ENCODE assay signal across 21 mouse cellular contexts in the genomic region with DNA sequence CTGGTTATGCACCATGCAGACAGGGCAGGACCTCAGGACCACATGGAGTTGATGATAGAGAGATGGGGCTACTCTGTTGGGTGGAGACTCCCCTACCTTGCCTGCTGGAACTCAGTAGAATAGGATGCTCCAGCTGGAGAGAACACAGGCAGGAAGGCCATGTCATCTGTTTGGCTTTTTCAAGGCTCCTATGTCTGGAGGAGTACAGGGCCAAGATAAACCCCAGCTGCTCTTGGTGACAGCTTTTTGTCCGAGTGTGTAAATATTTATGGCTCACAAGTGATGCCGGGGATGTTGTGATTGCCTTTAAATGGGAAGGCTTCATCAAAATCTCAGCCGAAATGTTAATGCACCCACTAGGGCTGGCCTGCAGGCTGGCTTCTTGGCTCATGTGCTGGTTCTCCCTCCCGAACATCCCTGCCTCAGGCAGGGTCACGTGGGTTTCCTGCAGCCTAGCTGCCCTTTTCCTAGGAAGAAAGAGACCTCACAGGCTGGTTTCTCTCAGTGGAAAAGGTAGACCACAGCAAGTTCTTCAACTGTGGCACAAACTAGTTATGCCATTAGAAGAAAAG.
A peak's percentile ranks its signal among the peaks of the same experiment; 100 is the strongest.
DNase-seq lines count a peak whose midpoint lies in the region; ATAC-seq and TF ChIP-seq lines count a peak whose summit lies in the region.
"Had no signal": no experiment of that assay in that cellular context is flagged by ENCODE, and none has a peak within 500 bp of the region (broad histone marks: within the 10 kb centered on the region; RNA-seq: fewer than 3 reads in every experiment).

No protein-coding gene starts in this region.

- no peak overlapping the region for H3K4me2 ChIP-seq in intestine, embryonic 14.5 days (ENCODE audit: low read length)
- no peak overlapping the region for H3K4me2 ChIP-seq in intestine, postnatal 0 days (replicated peaks; ENCODE audit: low read depth)
- no peak overlapping the region for H3K4me2 ChIP-seq in stomach, embryonic 15.5 days
- H3K4me2 ChIP-seq: embryonic facial prominence, embryonic 15.5 days; forebrain, embryonic 15.5 days; heart, embryonic 12.5 days; hindbrain, embryonic 12.5 days had no signal

- no peak for TF ChIP-seq CTCF in intestine, postnatal 0 days (IDR thresholded peaks at IDR 0.05; ENCODE audit: low read depth)

- H3K9ac ChIP-seq in intestine, embryonic 14.5 days (ENCODE audit: low read length) = no peak overlapping the region
- H3K9ac ChIP-seq in intestine, postnatal 0 days (ENCODE audit: low read depth, low read length) = no peak overlapping the region
- H3K9ac ChIP-seq in stomach, embryonic 15.5 days = no peak overlapping the region
- H3K9ac ChIP-seq: embryonic facial prominence, embryonic 15.5 days; forebrain, embryonic 15.5 days; heart, embryonic 12.5 days; hindbrain, embryonic 12.5 days had no signal

- no peaks in the 10 kb centered on the region for H3K36me3 ChIP-seq in intestine, embryonic 14.5 days (ENCODE audit: control insufficient read depth, insufficient read depth, low read length)
- H3K36me3 ChIP-seq in intestine, postnatal 0 days (ENCODE audit: control insufficient read depth, insufficient read depth) = no peaks in the 10 kb centered on the region
- H3K36me3 ChIP-seq in stomach, embryonic 15.5 days = no peaks in the 10 kb centered on the region
- H3K36me3 ChIP-seq: embryonic facial prominence, embryonic 15.5 days; forebrain, embryonic 10.5 days; forebrain, embryonic 15.5 days; heart, embryonic 12.5 days; hindbrain, embryonic 12.5 days had no signal

- H3K4me1 ChIP-seq in intestine, embryonic 14.5 days (replicated peaks; ENCODE audit: control insufficient read depth, insufficient read depth, low read length) = no peaks in the 10 kb centered on the region; the same call in 1 of the 2 replicates
- no peaks in the 10 kb centered on the region for H3K4me1 ChIP-seq in intestine, postnatal 0 days (replicated peaks; ENCODE audit: control insufficient read depth, insufficient read depth, low read length)
- 0 out of 2 replicates have a peak, but pooled peaks cover 2% of the 10 kb centered on the region for H3K4me1 ChIP-seq in stomach, embryonic 15.5 days
- H3K4me1 ChIP-seq: embryonic facial prominence, embryonic 15.5 days; forebrain, embryonic 10.5 days; forebrain, embryonic 15.5 days; heart, embryonic 12.5 days; hindbrain, embryonic 12.5 days had no signal

- H3K27me3 ChIP-seq in intestine, embryonic 14.5 days (replicated peaks; ENCODE audit: control insufficient read depth, insufficient read depth, low read length) = no peaks in the 10 kb centered on the region
- no peaks in the 10 kb centered on the region for H3K27me3 ChIP-seq in intestine, postnatal 0 days (replicated peaks; ENCODE audit: control insufficient read depth, insufficient read depth, low read length)
- H3K27me3 ChIP-seq in stomach, embryonic 15.5 days (replicated peaks) = no peaks in the 10 kb centered on the region
- H3K27me3 ChIP-seq: embryonic facial prominence, embryonic 15.5 days; forebrain, embryonic 15.5 days; hindbrain, embryonic 12.5 days had no signal

- no peak overlapping the region for H3K4me3 ChIP-seq in intestine, embryonic 14.5 days (ENCODE audit: low read depth, low read length)
- no peak overlapping the region for H3K4me3 ChIP-seq in intestine, postnatal 0 days (ENCODE audit: low read depth, low read length)
- H3K4me3 ChIP-seq in stomach, embryonic 15.5 days (replicated peaks) = no peak overlapping the region
- H3K4me3 ChIP-seq: embryonic facial prominence, embryonic 15.5 days; erythroblast, embryonic 14.5 days; forebrain, embryonic 10.5 days; forebrain, embryonic 15.5 days; heart, embryonic 12.5 days; hindbrain, embryonic 12.5 days had no signal

- 33% methylated on average over 5 of the region's 5 CpGs for WGBS in intestine, embryonic 14.5 days
- WGBS in intestine, postnatal 0 days = 49% methylated on average over 5 of the region's 5 CpGs
- 35% methylated on average over 5 of the region's 5 CpGs for WGBS in stomach, embryonic 15.5 days

- DNase-seq in intestine, embryonic 14.5 days (ENCODE audit: low spot score) = peak; percentile 56
- DNase-seq in urinary bladder, postnatal 14 days (ENCODE audit: low spot score) = peak; percentile 5
- DNase-seq in urinary bladder, adult 18-20 months (ENCODE audit: low spot score in 2 of 2) = no peak
- DNase-seq in layer of hippocampus, postnatal 36 days = no peak
- DNase-seq: adrenal gland, adult 2 months; adrenal gland, postnatal 25 days; cerebellum, adult 8-10 months; cerebellum, postnatal 14 days; embryo, embryonic 11 days; gastrocnemius, postnatal 10 days; heart, postnatal 36 days had no signal

- peak; percentile 74 for ATAC-seq in intestine, embryonic 14.5 days (replicated peaks; ENCODE audit: low FRiP score, low TSS enrichment, low read depth)
- ATAC-seq in intestine, postnatal 0 days = no peak
- no peak; the same call in 1 of the 2 replicates for ATAC-seq in stomach, embryonic 15.5 days (ENCODE audit: insufficient read depth, low FRiP score, low read depth)
- ATAC-seq in cerebellum, adult (ENCODE audit: insufficient number of reproducible peaks, low FRiP score, low TSS enrichment) = no peak
- ATAC-seq: forebrain, embryonic 15.5 days; hindbrain, embryonic 16.5 days had no signal

- peak overlapping the region; percentile 80 for H3K27ac ChIP-seq in intestine, embryonic 14.5 days (ENCODE audit: low read depth)
- H3K27ac ChIP-seq in intestine, postnatal 0 days (ENCODE audit: low read depth, low read length) = no peak overlapping the region
- peak overlapping the region; percentile 63; the same call in 1 of the 2 replicates for H3K27ac ChIP-seq in stomach, embryonic 15.5 days
- H3K27ac ChIP-seq: embryonic facial prominence, embryonic 15.5 days; forebrain, embryonic 10.5 days; forebrain, embryonic 15.5 days; hindbrain, embryonic 12.5 days had no signal

- H3K9me3 ChIP-seq in intestine, embryonic 14.5 days (ENCODE audit: control insufficient read depth, low read length) = no peaks in the 10 kb centered on the region
- H3K9me3 ChIP-seq in intestine, postnatal 0 days (ENCODE audit: control insufficient read depth) = no peaks in the 10 kb centered on the region
- no peaks in the 10 kb centered on the region for H3K9me3 ChIP-seq in stomach, embryonic 15.5 days
- H3K9me3 ChIP-seq: embryonic facial prominence, embryonic 15.5 days; forebrain, embryonic 10.5 days; forebrain, embryonic 15.5 days; heart, embryonic 12.5 days; hindbrain, embryonic 12.5 days had no signal

Comparison
In these comparisons a context has a peak if more than half of its experiments do, and no peak if none do; other contexts are left out.
1. DNase-seq: peak in intestine, embryonic 14.5 days (single experiment) and urinary bladder, postnatal 14 days (single experiment); none in urinary bladder, adult 18-20 months (0 of 2) and layer of hippocampus, postnatal 36 days (0 of 2).